Mouse (Mus musculus) layer of hippocampus, adult 2 months (tissue): Measurements from ENCODE around the gene 4930404H24Rik. TPM values are rescaled to one million over a fixed set of nuclear protein-coding genes. Genes with fewer than 3 reads are reported as not detected.

Source experiments
- DNase-seq, 2 experiments: peaks; one replicate each; pipeline ENCODE4 v3.0.0; 2022; ENCODE audit warnings: low spot score in 2 of 2
- H3K27ac ChIP-seq: fragments of 200-600 bp; 2 replicates; pipeline ENCODE4 v1.8.1; 2022
- H3K4me3 ChIP-seq: fragments of 200-600 bp; 2 replicates; pipeline ENCODE4 v1.8.1; 2022; ENCODE audit warnings: mild to moderate bottlenecking
- CTCF ChIP-seq: fragments of 200-600 bp; conservative IDR thresholded peaks from 2 replicates; pipeline ENCODE4 v1.8.1; 2022; ENCODE audit warnings: antibody characterized with exemption, mild to moderate bottlenecking, moderate library complexity
- long read RNA-seq, 2 experiments: library from polyadenylated mRNA; stranded (forward); transcript quantifications; one replicate each; pipeline ENCODE4 v2.0.0; 2021; ENCODE audit warnings: borderline mapping rate in 2 of 2
- total RNA-seq, 2 experiments: library from RNA; stranded (reverse); gene quantifications; 2 replicates each; pipeline ENCODE4 v1.2.3; 2021

The 4930404H24Rik gene
- not detected for total RNA-seq
- long read RNA-seq, experiment 1, result 0 reads
- long read RNA-seq, experiment 2, result 0 reads

DNA sequence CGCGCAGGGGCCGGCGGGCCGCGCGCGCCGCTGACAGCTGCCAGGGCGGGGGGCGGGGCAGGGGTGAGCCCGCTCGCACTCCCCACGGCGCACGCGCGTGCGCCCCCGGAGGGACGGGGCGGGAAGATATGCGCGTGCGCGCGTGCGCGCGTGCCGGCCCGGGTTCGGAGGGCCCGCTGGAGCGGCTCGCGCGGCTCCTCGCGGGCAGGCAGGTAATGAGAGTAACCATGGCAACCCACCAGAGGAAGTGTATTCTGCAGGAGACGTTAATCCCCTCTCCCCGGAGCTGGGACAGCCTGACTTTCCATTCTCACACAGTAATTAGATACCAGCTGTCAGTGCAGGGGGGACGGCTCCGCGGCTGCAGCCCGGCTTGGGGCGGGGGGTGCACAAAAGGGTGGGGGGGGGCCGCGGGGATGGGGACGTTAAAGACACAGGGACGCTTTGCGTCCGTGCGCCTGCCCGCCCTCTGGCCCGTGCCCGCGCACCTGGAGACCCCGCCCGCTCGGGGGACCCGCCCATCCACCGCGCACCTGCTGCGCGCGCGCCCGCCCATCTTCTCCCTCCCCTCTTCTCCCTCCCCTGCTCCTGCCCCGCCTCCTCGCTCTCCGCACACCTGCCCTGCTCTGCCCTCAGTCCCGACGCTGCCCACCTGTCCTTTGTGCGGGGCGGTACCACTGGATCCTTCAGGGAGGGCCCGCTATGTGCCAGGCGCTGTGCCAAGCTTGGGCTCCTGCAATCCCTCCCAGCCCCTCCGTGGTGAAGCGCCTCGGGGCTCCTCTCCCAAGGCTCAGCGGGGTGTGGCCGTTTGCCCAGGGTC, at the start of gene 4930404H24Rik:
Gene 4930404H24Rik, plus strand, starts transcription at position 218 of the 820 bp plus-strand sequence.
- peak within 1 kb of the TSS; percentile 93 for H3K27ac ChIP-seq
- peak; percentile 61 to 69 for DNase-seq
- H3K4me3 ChIP-seq, result peak within 1 kb of the TSS; percentile 70

DNA sequence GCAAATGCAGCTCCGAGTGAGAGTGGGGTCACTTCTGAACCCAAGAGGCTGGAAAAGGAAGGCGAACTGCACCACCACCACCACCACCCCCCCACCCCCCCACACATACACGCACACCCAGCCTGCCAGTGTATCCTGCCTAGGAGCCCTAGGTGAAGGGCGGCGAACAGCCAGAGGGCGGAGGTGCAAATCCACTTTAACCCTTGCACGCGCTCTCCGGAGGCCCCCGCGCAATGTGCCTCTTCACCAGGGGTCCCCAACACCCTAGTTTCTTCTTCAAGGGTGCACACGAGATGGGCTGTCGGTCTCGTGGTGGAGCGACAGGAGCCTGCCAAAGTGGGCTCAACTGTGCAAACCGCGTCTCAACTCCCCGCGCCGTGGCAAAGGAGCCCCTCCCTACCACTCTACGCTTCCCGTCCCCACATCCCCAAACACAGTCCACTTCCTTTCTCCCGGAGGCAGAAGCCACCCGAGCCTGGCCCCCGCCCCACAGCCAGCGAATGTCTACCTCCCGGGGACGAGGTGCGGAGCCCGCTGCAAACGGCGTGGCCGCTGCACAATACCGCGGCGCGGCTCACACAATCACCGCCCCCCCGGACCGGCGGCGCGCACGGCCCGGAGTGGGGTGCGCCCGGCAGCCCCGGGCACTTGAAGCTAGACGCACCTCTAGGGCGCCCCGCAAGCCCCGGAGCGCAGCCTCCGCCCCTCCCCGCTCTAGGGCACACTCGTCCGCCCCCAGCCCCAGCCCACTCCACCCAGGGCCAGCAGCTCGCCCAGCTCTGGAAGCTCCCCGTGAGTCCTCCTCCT, 49.0 kb upstream of the 4930404H24Rik start:
- DNase-seq, result no peak
- peak overlapping the region; percentile 94 for H3K27ac ChIP-seq
- H3K4me3 ChIP-seq, result peak overlapping the region; percentile 85
- TF ChIP-seq CTCF, result no peak

More for the DNA sequence above, at the start of gene 4930404H24Rik:
- no peak for TF ChIP-seq CTCF

DNA sequence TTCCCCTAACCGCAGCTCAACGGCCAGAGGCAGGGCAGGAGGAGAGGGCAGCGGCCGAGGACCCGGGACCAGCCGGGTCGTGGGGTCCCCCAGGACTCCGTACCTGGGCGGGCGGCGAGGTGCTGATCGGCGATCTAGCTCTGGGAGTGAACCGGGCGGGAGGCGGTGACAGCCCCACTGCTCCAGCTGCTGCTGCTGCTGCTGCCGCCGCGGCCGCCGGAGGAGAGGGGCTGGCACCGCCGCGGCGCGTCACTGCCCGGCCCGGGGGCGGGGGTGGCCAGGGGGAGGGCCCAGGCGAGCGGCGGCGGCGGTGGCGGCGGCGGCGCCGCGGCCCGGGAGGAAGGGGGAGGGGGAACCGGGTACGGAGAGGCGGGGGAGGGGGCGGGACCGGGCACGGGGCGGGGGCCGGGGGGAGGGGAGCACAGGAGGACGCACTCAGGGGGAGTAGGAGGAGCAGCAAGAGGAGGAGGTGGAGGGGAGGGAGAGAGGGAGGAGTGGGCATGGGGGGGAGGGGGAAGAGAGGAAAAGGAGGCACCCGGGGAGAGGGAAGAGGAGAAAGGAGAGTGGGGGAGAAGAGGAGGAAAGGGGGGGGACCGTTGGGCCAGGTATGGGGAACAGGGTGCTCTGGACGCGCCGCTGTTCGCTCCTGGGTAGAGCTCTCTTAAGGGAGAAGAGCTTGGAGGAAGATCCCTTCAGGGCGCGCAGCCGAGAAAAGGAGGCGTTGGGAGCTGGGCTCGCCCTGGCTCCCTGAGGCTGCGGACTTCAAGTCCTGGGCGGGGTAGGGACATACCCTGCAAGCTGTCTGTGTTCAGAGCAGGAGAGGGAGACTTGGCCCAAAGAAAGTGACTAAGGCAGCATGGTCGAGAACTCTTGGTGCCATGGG, 48.1 kb upstream of the 4930404H24Rik start:
- peak; percentile 32 to 54 for DNase-seq
- Histone ChIP-seq H3K27ac (peak overlapping the region; percentile 94), H3K4me3 (peak overlapping the region; percentile 85)
- TF ChIP-seq CTCF, result no peak

DNA sequence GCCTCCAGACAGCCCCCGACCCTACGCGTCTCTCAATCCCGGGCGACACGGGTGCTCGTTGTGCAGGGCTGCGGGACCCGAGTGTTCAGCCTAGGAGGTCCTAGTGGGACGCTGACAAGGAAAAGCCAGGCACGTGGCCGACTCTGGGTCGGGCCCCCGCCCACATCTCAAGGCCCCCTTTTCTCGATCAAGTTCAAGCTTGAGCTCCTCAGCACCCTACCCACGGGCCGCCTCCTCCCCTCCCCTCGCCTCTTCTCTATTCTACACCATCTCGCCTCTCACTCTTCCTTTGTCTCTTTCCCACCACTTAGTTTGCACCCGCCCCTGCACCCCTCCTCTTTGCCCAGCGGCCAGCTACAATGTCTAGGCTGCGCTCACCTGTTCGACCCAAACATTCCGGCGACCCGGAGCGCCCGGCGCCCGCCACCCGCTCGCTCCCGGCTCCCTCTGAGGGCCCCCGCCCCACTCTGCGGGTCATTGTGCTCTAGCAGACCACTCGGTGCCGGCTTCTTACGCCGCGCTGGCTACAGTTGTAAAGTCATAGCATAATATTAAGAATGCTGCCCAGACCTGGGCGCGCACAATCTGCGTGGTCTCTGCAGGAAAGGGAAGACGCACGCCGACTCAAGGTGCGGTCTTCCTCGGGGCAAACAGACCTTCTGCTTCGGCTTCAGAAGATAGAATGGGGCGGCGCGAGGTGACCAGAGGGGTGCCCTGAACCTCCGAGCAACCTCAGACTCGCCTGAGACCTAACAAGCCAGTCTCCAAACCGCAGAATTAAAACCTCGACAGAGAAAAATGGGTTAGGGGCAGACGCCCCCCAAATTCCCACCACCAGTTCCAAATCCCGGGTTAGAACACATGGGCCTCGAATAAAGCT, 47.2 kb upstream of the 4930404H24Rik start:
- H3K4me3 ChIP-seq, result peak overlapping the region; percentile 68
- no peak for DNase-seq

DNA sequence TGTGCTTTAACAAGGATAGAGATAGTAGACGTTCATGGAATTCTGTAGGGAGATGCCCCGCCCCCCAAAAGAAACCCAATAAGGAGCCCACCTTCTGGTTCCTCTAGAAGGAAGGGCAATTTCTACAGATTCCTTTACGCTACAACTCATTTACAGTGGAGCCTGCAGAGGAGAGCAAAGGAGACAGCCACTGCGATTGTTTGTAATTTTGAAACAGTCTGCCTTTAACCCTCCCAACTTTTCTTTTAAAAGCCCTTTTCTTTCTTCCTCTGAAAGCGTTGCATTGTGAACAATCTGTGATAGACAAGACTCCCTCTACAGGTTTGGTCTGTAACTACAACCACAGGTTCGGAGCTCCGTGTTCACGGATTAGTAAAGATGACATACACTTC, 46.6 kb upstream of the 4930404H24Rik start:
- Histone ChIP-seq H3K4me3 (peak overlapping the region; percentile 68), H3K27ac (peak overlapping the region; percentile 87; the same call in 1 of the 2 replicates)
- DNase-seq, result peak; percentile 67 to 74
- TF ChIP-seq CTCF, result peak; percentile 92

More for the DNA sequence above, 47.2 kb upstream of the 4930404H24Rik start:
- peak overlapping the region; percentile 87 for H3K27ac ChIP-seq
- no peak for TF ChIP-seq CTCF

DNA sequence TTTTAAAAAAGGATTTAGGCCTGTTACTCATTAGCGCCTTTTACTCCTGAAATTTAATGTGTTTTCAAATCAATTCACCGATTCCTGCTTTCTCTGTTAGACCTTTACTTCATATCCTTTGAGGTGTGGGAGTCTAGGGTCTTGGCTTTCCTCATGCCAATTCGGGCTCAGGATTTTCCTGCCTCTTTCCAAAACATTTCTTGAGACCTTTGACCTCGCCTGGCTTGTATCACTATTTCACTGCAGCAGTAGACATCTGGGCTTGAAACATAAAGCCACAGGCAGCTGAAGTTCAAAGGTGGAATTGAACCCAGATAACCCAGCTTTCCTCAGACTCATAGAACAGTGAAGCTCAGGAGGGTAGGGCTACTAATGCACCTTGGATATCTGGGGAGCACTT, 46.1 kb upstream of the 4930404H24Rik start:
- DNase-seq, result no peak
- H3K4me3 ChIP-seq, result no peak overlapping the region
- no peak for TF ChIP-seq CTCF
- H3K27ac ChIP-seq, result peak overlapping the region; percentile 19; the same call in 1 of the 2 replicates

DNA sequence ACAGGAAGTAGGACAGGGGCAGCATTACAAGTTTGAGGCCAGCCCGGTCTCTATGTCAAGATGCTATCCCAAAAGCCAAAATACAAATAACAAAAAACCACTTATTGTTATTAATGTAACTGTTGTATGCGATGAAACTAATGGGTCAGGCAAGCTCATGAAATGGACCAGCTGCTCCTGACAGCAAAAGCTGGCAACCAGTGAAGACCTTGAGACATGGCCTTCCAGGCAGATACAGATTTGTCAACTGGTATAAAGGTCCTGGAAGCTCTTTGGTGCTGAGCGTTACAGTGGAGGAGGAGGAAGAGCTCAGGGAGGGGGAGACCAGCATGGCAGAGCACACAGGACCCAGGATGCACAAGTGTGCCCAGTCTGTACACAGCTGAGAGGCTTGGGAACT, 44.9 kb upstream of the 4930404H24Rik start:
- DNase-seq, result no peak
- TF ChIP-seq CTCF, result no peak
- Histone ChIP-seq H3K4me3 (no peak overlapping the region), H3K27ac (no peak overlapping the region)

DNA sequence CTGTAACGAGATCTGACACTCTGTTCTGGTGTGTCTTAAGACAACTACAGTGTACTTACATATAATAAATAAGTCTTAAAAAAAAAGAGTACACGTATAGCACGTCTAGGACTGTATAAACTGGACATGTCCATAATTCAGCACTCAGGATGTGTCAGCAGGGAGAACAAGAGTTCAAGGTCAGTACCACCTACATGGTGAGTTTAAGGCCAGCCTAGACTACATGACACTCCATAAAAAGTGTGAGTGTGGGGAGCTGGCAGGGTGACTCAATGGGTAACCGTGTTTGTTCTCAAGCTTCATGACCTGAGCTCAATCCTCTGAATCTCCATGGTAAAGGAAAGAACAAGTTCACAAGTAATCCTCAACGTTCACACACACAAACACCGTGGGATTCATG, 44.1 kb upstream of the 4930404H24Rik start:
- Histone ChIP-seq H3K27ac (no peak overlapping the region), H3K4me3 (no peak overlapping the region)
- no peak for DNase-seq
- no peak for TF ChIP-seq CTCF

DNA sequence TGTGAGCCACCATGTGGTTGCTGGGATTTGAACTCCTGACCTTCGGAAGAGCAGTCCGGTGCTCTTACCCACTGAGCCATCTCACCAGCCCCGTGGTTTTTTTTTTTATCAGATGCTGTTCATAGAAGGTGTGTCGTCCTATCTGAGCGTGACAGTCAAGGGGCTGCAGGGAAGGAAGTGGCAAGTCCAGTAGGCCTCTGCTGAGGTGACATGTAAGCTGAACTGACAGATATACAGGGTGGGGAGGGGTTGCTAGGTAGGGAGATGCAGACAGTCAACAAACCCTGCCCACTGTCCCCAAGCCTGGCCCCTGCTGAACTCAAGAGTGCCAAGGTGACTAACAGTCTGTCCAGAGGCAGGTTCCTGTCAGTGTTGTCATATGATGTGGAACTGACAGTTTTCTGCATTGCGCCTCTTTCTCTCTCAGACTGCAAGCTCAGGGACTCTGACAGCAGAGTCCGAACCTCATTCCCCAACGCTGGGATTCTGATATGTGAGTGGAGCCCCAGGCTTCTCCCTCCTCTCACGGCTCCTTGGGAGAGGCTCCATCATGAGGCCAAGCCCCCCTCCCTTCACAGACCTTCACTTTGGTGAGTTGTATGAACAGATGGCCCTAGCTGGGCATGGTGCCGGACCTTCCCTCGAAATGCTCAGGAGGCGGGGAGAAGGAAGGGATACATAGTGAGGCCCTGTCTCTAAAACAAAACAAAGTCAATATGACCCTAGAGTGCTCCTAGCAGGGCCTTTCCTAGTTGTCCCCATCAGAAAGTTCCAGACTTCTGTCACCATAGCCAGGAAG, 38.4 kb upstream of the 4930404H24Rik start:
- Histone ChIP-seq H3K27ac (no peak overlapping the region), H3K4me3 (no peak overlapping the region)
- TF ChIP-seq CTCF, result no peak
- no peak for DNase-seq

DNA sequence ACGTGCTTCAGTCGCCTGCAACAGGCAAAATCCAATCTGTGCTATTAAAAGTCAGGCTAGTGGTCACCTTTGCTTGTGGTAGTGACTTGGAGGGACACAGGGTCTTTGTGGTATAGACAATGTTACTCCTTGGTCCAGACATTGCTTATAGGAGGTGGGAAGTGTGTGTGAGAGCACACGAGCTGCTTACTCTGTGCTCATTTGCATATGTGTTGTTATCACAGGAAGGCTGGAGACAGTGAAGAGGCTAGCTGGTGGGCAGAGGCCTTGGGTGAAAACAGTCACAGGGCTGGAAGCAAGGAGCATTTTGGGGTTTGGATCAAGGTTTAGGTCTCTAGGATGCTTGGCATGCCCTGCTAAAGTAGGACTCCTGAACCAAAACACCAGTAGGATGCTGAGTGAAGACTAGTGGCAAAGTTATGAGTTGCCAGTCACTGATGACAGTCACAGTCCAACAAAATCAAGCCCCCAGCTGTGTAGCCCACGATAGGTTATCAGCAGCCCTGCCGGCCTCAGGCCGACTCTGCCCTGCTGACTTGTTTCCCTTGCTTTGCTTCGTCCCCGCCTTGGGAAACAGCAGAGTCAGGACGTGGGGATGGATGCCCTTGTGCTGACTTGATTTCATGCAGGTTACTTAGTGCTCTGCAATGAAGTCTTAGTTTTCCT, 37.6 kb upstream of the 4930404H24Rik start:
- no peak for TF ChIP-seq CTCF
- no peak for DNase-seq
- Histone ChIP-seq H3K4me3 (no peak overlapping the region), H3K27ac (no peak overlapping the region)
